11 mouse cellular contexts compared by ENCODE assay signal in genomic region chr14:79139096-79139651, GRCm38 (mm10).
DNase-seq lines count a peak whose midpoint lies in the region; ATAC-seq and TF ChIP-seq lines count a peak whose summit lies in the region.
"Had no signal": no experiment of that assay in that cellular context is flagged by ENCODE, and none has a peak within 500 bp of the region (broad histone marks: within the 10 kb centered on the region; RNA-seq: fewer than 3 reads in every experiment).

No protein-coding gene starts in this region.

- no peak for TF ChIP-seq EP300 in lung, postnatal 0 days (IDR thresholded peaks at IDR 0.05)

- no peak overlapping the region for H3K9ac ChIP-seq in hindbrain, postnatal 0 days (replicated peaks; ENCODE audit: low read length)
- no peak overlapping the region for H3K9ac ChIP-seq in hindbrain, embryonic 11.5 days (ENCODE audit: low read depth, low read length)
- no peak overlapping the region for H3K9ac ChIP-seq in lung, postnatal 0 days (replicated peaks; ENCODE audit: low read depth)
- no peak overlapping the region for H3K9ac ChIP-seq in neural tube, embryonic 14.5 days (replicated peaks; ENCODE audit: low read depth, low read length)
- H3K9ac ChIP-seq: hindbrain, embryonic 12.5 days had no signal

- H3K4me3 ChIP-seq in hindbrain, postnatal 0 days (ENCODE audit: low read length): no peak overlapping the region
- H3K4me3 ChIP-seq in hindbrain, embryonic 11.5 days (ENCODE audit: low read depth, low read length): no peak overlapping the region
- H3K4me3 ChIP-seq in lung, postnatal 0 days (ENCODE audit: low read depth, low read length): no peak overlapping the region
- H3K4me3 ChIP-seq in neural tube, embryonic 14.5 days (ENCODE audit: low read depth, low read length): no peak overlapping the region
- H3K4me3 ChIP-seq: hindbrain, embryonic 12.5 days had no signal

- H3K9me3 ChIP-seq in hindbrain, postnatal 0 days (ENCODE audit: low read length): no peaks in the 10 kb centered on the region
- H3K9me3 ChIP-seq in hindbrain, embryonic 11.5 days (ENCODE audit: control insufficient read depth, low read length): no peaks in the 10 kb centered on the region
- H3K9me3 ChIP-seq in lung, postnatal 0 days (ENCODE audit: low read length): no peaks in the 10 kb centered on the region
- H3K9me3 ChIP-seq in neural tube, embryonic 14.5 days (ENCODE audit: control insufficient read depth, low read length): no peaks in the 10 kb centered on the region
- H3K9me3 ChIP-seq: hindbrain, embryonic 12.5 days had no signal

- no peak for ATAC-seq in hindbrain, postnatal 0 days
- no peak for ATAC-seq in hindbrain, embryonic 11.5 days (ENCODE audit: low FRiP score)
- ATAC-seq in lung, postnatal 0 days: no peak
- ATAC-seq in neural tube, embryonic 14.5 days (ENCODE audit: low read depth): no peak

- DNase-seq in hindbrain, postnatal 0 days (ENCODE audit: low spot score): no peak
- no peak for DNase-seq in hindbrain, embryonic 11.5 days (ENCODE audit: low spot score)
- DNase-seq in lung, postnatal 0 days (ENCODE audit: low spot score): no peak
- no peak for DNase-seq in lung, adult 18-20 months
- peak; percentile 57 for DNase-seq in R1 (ENCODE audit: low read depth, low spot score)
- DNase-seq in cerebellum, postnatal 4 days (ENCODE audit: low spot score in 2 of 2): no peak
- DNase-seq: cerebellum, adult 9-11 months; right cerebral cortex, postnatal 4 days; thymus, postnatal 4 days had no signal

- H3K36me3 ChIP-seq in hindbrain, postnatal 0 days (ENCODE audit: insufficient read depth, low read length): no peaks in the 10 kb centered on the region
- no peaks in the 10 kb centered on the region for H3K36me3 ChIP-seq in hindbrain, embryonic 11.5 days (ENCODE audit: control insufficient read depth, insufficient read depth, low read length)
- no peaks in the 10 kb centered on the region for H3K36me3 ChIP-seq in lung, postnatal 0 days (ENCODE audit: insufficient read depth, low read length)
- H3K36me3 ChIP-seq in neural tube, embryonic 14.5 days (ENCODE audit: control insufficient read depth, insufficient read depth, low read length): no peaks in the 10 kb centered on the region
- H3K36me3 ChIP-seq: hindbrain, embryonic 12.5 days had no signal

- no peak overlapping the region for H3K4me2 ChIP-seq in hindbrain, postnatal 0 days (ENCODE audit: low read depth, low read length)
- no peak overlapping the region for H3K4me2 ChIP-seq in hindbrain, embryonic 11.5 days (replicated peaks; ENCODE audit: low read depth, low read length)
- H3K4me2 ChIP-seq in lung, postnatal 0 days (replicated peaks; ENCODE audit: low read depth, low read length): no peak overlapping the region
- H3K4me2 ChIP-seq in neural tube, embryonic 14.5 days (ENCODE audit: low read depth, low read length): no peak overlapping the region
- H3K4me2 ChIP-seq: hindbrain, embryonic 12.5 days had no signal

- H3K27ac ChIP-seq in hindbrain, postnatal 0 days: no peak overlapping the region
- no peak overlapping the region for H3K27ac ChIP-seq in hindbrain, embryonic 11.5 days (ENCODE audit: low read depth, low read length)
- H3K27ac ChIP-seq in lung, postnatal 0 days (ENCODE audit: low read length): peak overlapping the region; percentile 89
- H3K27ac ChIP-seq in neural tube, embryonic 14.5 days (ENCODE audit: low read depth, low read length): peak overlapping the region; percentile 44; the same call in 1 of the 2 replicates

- WGBS in hindbrain, postnatal 0 days: 92% methylated on average over 6 of the region's 6 CpGs
- 91% methylated on average over 6 of the region's 6 CpGs for WGBS in hindbrain, embryonic 11.5 days
- WGBS in lung, postnatal 0 days: 90% methylated on average over 6 of the region's 6 CpGs
- WGBS in neural tube, embryonic 14.5 days: 90% methylated on average over 6 of the region's 6 CpGs

- peaks cover 4% of the 10 kb centered on the region; the same call in 1 of the 2 replicates for H3K4me1 ChIP-seq in hindbrain, postnatal 0 days (ENCODE audit: insufficient read depth, low read length)
- peaks cover 5% of the 10 kb centered on the region for H3K4me1 ChIP-seq in hindbrain, embryonic 11.5 days (replicated peaks; ENCODE audit: control insufficient read depth, insufficient read depth, low read length)
- H3K4me1 ChIP-seq in lung, postnatal 0 days (ENCODE audit: insufficient read depth, low read depth, low read length): peaks cover 21% of the 10 kb centered on the region; the same call in 1 of the 2 replicates
- peaks cover 18% of the 10 kb centered on the region for H3K4me1 ChIP-seq in neural tube, embryonic 14.5 days (ENCODE audit: control insufficient read depth, insufficient read depth, low read length)

- H3K27me3 ChIP-seq in hindbrain, postnatal 0 days (ENCODE audit: insufficient read depth, low read length): no peaks in the 10 kb centered on the region
- H3K27me3 ChIP-seq in hindbrain, embryonic 11.5 days (ENCODE audit: control insufficient read depth, insufficient read depth, low read length): no peaks in the 10 kb centered on the region
- H3K27me3 ChIP-seq in lung, postnatal 0 days (replicated peaks; ENCODE audit: insufficient read depth, low read length): no peaks in the 10 kb centered on the region
- H3K27me3 ChIP-seq in neural tube, embryonic 14.5 days (ENCODE audit: control insufficient read depth, insufficient read depth, low read length): no peaks in the 10 kb centered on the region
- H3K27me3 ChIP-seq: hindbrain, embryonic 12.5 days had no signal

- peak; percentile 21 for TF ChIP-seq CTCF in hindbrain, postnatal 0 days (IDR thresholded peaks at IDR 0.05; ENCODE audit: low read depth)
- TF ChIP-seq CTCF in lung, postnatal 0 days (IDR thresholded peaks at IDR 0.05): peak; percentile 36; the same call in 1 of the 2 replicates

Comparison
In these comparisons a context has a peak if more than half of its experiments do, and no peak if none do; other contexts are left out.
1. H3K27ac ChIP-seq: peak in lung, postnatal 0 days (single experiment) and neural tube, embryonic 14.5 days (single experiment); none in hindbrain, postnatal 0 days (single experiment) and hindbrain, embryonic 11.5 days (single experiment).